Mouse (Mus musculus): Measurements from ENCODE around the gene Tnfrsf1a. TPM values are rescaled to one million over a fixed set of nuclear protein-coding genes. Genes with fewer than 3 reads are reported as not detected.

Gene Tnfrsf1a
- polyA plus RNA-seq, 1 experiment from 2014 or later: 11.6 TPM

DNA sequence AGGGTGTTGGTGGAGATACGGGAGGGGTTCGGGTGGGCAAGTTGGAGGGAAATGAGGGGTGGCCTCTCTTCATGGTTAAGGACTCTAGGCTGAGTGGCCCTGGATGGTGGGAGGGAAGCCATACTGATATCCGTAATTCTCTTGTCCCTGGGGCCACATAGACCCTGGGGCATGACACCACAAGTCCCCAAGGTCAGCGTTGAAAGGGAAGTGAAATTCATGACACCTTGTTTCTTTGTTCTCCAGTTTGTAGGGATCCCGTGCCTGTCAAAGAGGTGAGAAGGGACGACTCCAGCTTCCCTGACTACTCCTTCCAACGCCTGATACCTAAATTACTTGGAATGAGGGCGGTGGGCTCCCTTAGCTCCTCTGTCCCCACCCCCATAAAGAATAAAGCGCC lies 11.7 kb downstream of the Tnfrsf1a start:
- no peak for ATAC-seq (replicated peaks)
- Histone ChIP-seq H3K36me3 (replicated peaks) (no peaks in the 10 kb centered on the region), H3K27ac (no peak overlapping the region), H3K4me2 (peak overlapping the region; percentile 64), H3K27me3 (replicated peaks) (peaks cover 44% of the 10 kb centered on the region), H3K4me3 (no peak overlapping the region), H3K4me1 (peaks cover 28% of the 10 kb centered on the region), H3K9ac (no peak overlapping the region), H3K9me3 (no peaks in the 10 kb centered on the region)
- WGBS: 50% methylated on average over 9 of the region's 9 CpGs

DNA sequence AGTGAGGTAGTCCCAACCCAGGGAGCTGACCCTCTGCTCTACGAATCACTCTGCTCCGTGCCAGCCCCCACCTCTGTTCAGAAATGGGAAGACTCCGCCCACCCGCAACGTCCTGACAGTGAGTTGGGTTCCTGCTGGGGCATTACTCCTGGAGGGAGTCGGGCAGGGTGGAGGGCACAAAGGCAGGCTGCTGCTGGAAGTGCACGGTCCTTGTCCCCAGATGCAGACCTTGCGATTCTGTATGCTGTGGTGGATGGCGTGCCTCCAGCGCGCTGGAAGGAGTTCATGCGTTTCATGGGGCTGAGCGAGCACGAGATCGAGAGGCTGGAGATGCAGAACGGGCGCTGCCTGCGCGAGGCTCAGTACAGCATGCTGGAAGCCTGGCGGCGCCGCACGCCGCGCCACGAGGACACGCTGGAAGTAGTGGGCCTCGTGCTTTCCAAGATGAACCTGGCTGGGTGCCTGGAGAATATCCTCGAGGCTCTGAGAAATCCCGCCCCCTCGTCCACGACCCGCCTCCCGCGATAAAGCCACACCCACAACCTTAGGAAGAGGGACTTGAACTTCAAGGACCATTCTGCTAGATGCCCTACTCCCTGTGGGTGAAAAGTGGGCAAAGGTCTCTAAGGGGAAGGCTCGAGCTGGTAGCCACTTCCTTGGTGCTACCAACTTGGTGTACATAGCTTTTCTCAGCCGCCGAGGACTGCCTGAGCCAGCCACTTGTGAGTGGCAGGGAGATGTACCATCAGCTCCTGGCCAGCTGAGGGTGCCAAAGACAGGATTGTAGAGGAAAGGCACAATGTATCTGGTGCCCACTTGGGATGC lies 12.5 kb downstream of the Tnfrsf1a start:
- Histone ChIP-seq H3K4me2 (peak overlapping the region; percentile 64), H3K9me3 (no peaks in the 10 kb centered on the region), H3K9ac (peak overlapping the region; percentile 28; the same call in 1 of the 2 replicates), H3K36me3 (replicated peaks) (no peaks in the 10 kb centered on the region), H3K27me3 (replicated peaks) (peaks cover 44% of the 10 kb centered on the region), H3K4me1 (peaks cover 28% of the 10 kb centered on the region), H3K27ac (no peak overlapping the region), H3K4me3 (peak overlapping the region; percentile 33)
- ATAC-seq (replicated peaks): peak; percentile 68
- 11% methylated on average over 38 of the region's 38 CpGs for WGBS

DNA sequence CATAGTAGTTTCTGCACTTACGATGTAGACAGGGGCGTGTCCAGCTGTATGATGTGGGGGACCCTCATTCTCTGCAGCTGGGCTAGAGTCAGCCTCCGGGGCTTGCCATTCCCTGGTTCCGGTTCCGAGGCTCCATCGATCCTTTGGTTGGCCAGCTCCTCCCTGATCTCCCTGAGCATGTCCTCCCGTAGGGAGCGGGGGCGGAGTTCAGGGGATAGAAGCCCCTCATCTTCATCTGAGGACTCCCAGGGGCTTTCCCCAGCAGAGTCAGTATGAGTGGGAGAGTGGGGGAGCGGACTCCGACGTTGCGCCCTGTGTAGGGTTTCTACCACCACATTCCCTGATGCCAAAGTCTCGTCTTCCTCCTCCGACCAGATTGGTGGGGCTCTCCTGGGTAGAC lies 13.9 kb downstream of the Tnfrsf1a start:
- Histone ChIP-seq H3K27ac (no peak overlapping the region), H3K4me2 (peak overlapping the region; percentile 37), H3K4me1 (peaks cover 28% of the 10 kb centered on the region), H3K9me3 (no peaks in the 10 kb centered on the region), H3K4me3 (0 out of 2 replicates have a peak overlapping the region, but pooled peaks have one; percentile 5), H3K36me3 (replicated peaks) (no peaks in the 10 kb centered on the region), H3K27me3 (replicated peaks) (peaks cover 44% of the 10 kb centered on the region), H3K9ac (no peak overlapping the region)
- 15% methylated on average over 15 of the region's 15 CpGs for WGBS
- no peak; the same call in 1 of the 2 replicates for ATAC-seq (replicated peaks)

DNA sequence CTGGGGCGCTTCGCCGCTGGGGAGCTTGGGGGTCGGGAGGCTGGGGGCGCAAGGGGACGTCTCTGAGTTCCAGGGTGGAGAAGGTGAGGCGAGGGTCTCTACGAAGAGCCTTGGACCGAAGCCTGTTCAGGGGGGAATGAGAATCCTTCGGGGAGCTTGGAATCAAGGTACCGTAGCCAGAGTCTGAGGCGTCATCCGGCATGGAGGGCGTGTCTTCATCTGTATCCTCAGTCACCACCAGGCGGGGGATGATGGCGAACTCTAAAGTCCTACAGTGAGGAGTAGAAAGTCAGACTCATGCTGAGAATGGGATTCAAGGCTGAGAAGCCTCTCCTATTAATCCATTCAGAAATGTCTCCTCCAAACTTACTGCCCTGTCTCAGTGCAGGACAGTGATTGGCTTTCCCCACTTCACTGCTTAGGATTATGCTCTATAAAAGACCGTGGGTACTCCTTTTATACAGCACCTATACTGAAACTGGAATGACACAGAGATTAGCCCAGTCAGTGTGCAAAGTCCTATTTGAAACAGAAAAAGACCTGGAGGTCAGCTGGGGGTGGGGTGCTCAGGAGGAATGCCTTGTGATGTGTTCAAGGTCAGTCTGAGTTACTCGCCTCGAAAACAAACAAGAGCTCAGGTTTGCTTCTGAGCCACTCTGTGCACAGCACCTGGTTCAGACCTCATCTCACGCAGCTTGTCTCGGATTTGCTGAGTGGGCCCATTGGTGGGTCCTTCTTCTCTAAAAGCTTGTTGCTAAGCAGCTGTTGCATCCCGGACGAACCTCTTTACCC lies 14.5 kb downstream of the Tnfrsf1a start:
- Histone ChIP-seq H3K4me2 (peak overlapping the region; percentile 37), H3K9me3 (no peaks in the 10 kb centered on the region), H3K36me3 (replicated peaks) (no peaks in the 10 kb centered on the region), H3K27ac (no peak overlapping the region), H3K4me1 (peaks cover 28% of the 10 kb centered on the region), H3K4me3 (0 out of 2 replicates have a peak overlapping the region, but pooled peaks have one; percentile 5), H3K9ac (no peak overlapping the region), H3K27me3 (replicated peaks) (peaks cover 44% of the 10 kb centered on the region)
- ATAC-seq (replicated peaks): no peak
- WGBS: 6% methylated on average over 23 of the region's 23 CpGs

GRCm38 (mm10) chr6:125364448-125364847 lies 15.3 kb downstream of the Tnfrsf1a start:
- H3K36me3 ChIP-seq (replicated peaks): no peaks in the 10 kb centered on the region
- H3K4me1 ChIP-seq: peaks cover 28% of the 10 kb centered on the region
- no peak overlapping the region for H3K27ac ChIP-seq
- no peak overlapping the region for H3K9ac ChIP-seq
- H3K4me2 ChIP-seq: no peak overlapping the region
- H3K9me3 ChIP-seq: no peaks in the 10 kb centered on the region
- 12% methylated on average over 8 of the region's 8 CpGs for WGBS
- H3K27me3 ChIP-seq (replicated peaks): peaks cover 44% of the 10 kb centered on the region
- H3K4me3 ChIP-seq: no peak overlapping the region
- ATAC-seq (replicated peaks): no peak

DNA sequence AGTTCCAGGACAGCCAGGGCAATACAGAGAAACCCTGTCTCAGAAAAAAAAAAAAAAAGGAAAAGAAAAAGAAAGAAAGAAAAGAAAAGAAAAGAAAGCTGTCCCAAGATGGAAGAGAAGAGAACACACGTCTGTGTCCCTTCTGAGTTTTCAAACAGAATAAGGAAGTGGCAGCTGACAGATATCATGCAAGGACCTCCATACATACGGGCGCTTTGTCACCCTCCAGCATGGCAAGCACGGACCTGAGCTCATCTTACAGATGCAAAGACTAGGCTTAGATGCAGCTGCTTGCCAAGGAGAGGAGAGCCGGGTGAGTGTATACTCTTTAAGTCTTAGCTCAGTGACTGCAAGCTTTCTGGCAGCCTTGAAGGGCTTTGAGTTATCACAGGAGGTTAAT lies 16.4 kb downstream of the Tnfrsf1a start:
- Histone ChIP-seq H3K27ac (no peak overlapping the region), H3K4me3 (no peak overlapping the region), H3K9me3 (no peaks in the 10 kb centered on the region), H3K4me1 (peaks cover 28% of the 10 kb centered on the region), H3K9ac (no peak overlapping the region), H3K36me3 (replicated peaks) (no peaks in the 10 kb centered on the region), H3K27me3 (replicated peaks) (peaks cover 41% of the 10 kb centered on the region), H3K4me2 (no peak overlapping the region)
- ATAC-seq (replicated peaks): no peak
- 89% methylated on average over 5 of the region's 5 CpGs for WGBS

DNA sequence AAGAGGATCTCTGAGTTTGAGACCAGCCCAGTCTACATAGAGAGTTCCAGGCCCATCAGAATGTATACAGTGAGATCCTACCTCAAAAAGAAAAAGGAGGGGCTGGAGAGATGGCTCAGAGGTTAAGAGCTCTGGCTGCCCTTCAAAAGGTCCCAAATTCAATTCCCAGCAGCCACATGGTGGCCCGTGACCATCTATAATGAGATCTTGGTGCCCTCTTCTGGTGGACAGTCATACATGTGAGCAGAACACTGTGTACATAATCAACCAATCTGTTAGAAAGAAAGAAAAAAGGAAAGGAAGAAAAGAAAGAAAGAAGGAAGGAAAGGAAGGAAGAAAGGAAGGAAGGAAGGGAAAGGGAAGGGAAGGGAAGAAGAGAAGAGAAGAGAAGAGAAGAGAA lies 17.0 kb downstream of the Tnfrsf1a start:
- Histone ChIP-seq H3K36me3 (replicated peaks) (no peaks in the 10 kb centered on the region), H3K4me2 (no peak overlapping the region), H3K9me3 (no peaks in the 10 kb centered on the region), H3K27me3 (replicated peaks) (peaks cover 38% of the 10 kb centered on the region), H3K9ac (no peak overlapping the region), H3K4me3 (no peak overlapping the region), H3K27ac (no peak overlapping the region), H3K4me1 (peaks cover 26% of the 10 kb centered on the region)
- 83% methylated on average over 1 of the region's 1 CpGs for WGBS
- no peak for ATAC-seq (replicated peaks)

GRCm38 (mm10) chr6:125367758-125368371 lies 18.7 kb downstream of the Tnfrsf1a start:
- 57% methylated on average over 4 of the region's 4 CpGs for WGBS
- no peaks in the 10 kb centered on the region for H3K36me3 ChIP-seq (replicated peaks)
- H3K9me3 ChIP-seq: no peaks in the 10 kb centered on the region
- no peak overlapping the region for H3K27ac ChIP-seq
- H3K27me3 ChIP-seq (replicated peaks): peaks cover 21% of the 10 kb centered on the region
- peaks cover 17% of the 10 kb centered on the region for H3K4me1 ChIP-seq
- H3K4me2 ChIP-seq: no peak overlapping the region
- no peak overlapping the region for H3K9ac ChIP-seq
- no peak overlapping the region for H3K4me3 ChIP-seq
- no peak for ATAC-seq (replicated peaks)

- no peak overlapping the region for H3K4me2 ChIP-seq
- H3K4me3 ChIP-seq: no peak overlapping the region
- no peaks in the 10 kb centered on the region for H3K9me3 ChIP-seq
- no peak overlapping the region for H3K27ac ChIP-seq
- no peak overlapping the region for H3K9ac ChIP-seq
- WGBS: 29% methylated on average over 6 of the region's 6 CpGs
- H3K4me1 ChIP-seq: peaks cover 18% of the 10 kb centered on the region
- no peaks in the 10 kb centered on the region for H3K36me3 ChIP-seq (replicated peaks)
- no peak for ATAC-seq (replicated peaks)
- peaks cover 50% of the 10 kb centered on the region for H3K27me3 ChIP-seq (replicated peaks)
These were observed 27.9 kb downstream of the Tnfrsf1a start for GRCm38 (mm10) chr6:125377042-125377441.

DNA sequence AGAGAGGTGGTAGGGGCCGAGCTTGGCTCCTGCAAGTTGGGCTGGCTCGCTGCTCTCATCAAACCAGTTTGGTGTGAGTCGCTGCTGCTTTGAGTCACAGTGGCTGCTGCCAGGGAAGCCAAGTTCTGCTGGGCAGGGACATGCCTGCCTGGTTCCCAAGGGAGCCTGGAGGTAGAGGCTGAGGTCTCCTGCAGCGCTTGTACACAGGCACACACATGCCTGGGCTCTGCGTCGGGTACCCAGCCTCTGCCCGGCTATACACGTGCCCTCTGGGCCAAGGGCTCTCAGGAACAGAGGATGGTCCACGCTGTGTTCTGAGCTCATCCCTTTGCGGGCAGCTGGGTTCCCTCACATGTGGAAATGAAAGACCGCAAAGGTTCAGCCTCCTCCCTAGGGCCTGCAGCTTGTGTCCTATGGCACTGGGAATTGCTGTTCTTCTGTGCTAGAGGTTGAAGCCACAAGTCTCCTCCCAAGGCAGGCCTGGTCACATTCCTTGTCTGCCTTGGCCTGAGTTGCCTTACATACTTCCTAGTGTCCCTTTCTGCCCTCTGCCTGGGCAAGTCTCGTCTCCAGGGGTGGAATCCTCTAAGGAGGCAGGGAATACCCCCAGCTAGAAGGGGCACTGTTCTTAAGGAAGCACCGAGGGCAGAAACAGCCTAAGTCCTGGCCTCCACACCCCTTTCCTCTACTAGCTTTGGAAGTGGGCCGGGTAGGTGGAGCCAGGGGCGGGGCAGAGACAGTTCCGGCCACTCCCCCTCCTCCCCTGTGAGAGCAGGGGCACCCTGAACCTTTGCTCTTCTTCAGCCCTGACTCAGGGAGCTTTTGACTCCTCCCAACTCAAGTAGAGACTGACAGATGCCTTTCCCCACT lies 28.7 kb downstream of the Tnfrsf1a start:
- 0 out of 2 replicates have a peak, but pooled peaks have one; percentile 30 for ATAC-seq (replicated peaks)
- Histone ChIP-seq H3K4me1 (peaks cover 18% of the 10 kb centered on the region), H3K9ac (no peak overlapping the region), H3K27me3 (replicated peaks) (peaks cover 52% of the 10 kb centered on the region), H3K36me3 (replicated peaks) (no peaks in the 10 kb centered on the region), H3K4me3 (no peak overlapping the region), H3K9me3 (no peaks in the 10 kb centered on the region), H3K27ac (no peak overlapping the region), H3K4me2 (no peak overlapping the region)
- WGBS: 34% methylated on average over 16 of the region's 16 CpGs

DNA sequence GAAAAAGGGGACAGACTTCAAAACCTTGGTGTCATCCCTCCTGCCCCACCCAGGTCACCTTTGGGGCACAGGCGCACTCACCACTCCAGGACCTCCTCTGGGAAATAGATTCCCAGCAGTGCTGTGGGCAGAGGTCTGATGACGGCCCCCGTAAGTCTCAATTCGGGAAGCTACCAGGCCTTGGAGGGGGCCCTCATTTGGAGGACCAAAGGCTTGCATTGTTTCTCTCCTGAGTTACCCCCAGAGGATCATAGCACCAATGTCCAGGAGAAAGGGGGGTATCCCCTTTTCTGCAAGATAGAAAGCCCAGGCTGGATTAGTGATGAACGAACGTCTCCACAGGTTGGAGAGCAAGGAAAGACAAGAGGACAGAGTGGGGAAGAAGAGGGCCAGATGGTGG lies 29.5 kb downstream of the Tnfrsf1a start:
- no peak overlapping the region for H3K4me3 ChIP-seq
- peaks cover 52% of the 10 kb centered on the region for H3K27me3 ChIP-seq (replicated peaks)
- H3K4me1 ChIP-seq: peaks cover 18% of the 10 kb centered on the region
- H3K36me3 ChIP-seq (replicated peaks): no peaks in the 10 kb centered on the region
- no peak overlapping the region for H3K4me2 ChIP-seq
- no peak for ATAC-seq (replicated peaks)
- no peak overlapping the region for H3K9ac ChIP-seq
- H3K27ac ChIP-seq: no peak overlapping the region
- H3K9me3 ChIP-seq: no peaks in the 10 kb centered on the region
- WGBS: 15% methylated on average over 6 of the region's 6 CpGs
